Mouse (Mus musculus) cortical plate, adult 2 months (tissue): Measurements from ENCODE around the gene Stard3.

Source experiments
- CTCF ChIP-seq: fragments of 200-500 bp; IDR thresholded peaks from 2 replicates; pipeline ENCODE4 v1.5.1; 2011; ENCODE audit warnings: mild to moderate bottlenecking, control low read depth, low read length; ENCODE audit not compliant: insufficient read depth; ENCODE audit errors: extremely low read depth
- POLR2A ChIP-seq: fragments of 200-500 bp; IDR thresholded peaks from 2 replicates; pipeline ENCODE4 v1.6.1; 2011; ENCODE audit warnings: mild to moderate bottlenecking, low read length, control low read depth; ENCODE audit not compliant: insufficient read depth; ENCODE audit errors: extremely low read depth

- TF ChIP-seq POLR2A: no peak
- TF ChIP-seq CTCF: no peak
Observed at GRCm38 (mm10) chr11:98363817-98364216, 5.6 kb downstream of the Stard3 start.
